Mouse (Mus musculus): ENCODE results near the gene Sct.

The Sct gene

DNA sequence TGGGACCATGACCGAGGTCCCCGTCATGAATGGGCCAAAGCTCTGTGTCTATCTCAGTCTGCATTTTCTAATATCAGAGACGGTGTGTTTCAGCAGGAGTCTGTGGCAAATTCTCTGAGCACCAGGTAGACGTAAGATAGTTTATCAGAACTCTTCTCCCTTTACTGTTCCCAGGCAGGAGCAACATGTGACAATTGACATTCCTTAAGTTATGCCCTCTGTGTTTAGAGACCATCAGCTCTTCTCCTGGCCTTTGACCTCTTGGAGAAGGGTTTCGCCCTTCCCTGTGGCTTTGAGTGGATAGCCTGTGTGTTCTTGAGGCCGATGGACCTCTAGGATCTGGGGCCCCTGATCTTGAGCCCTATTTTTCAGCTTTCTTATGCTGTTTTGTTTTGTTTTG, 49.2 kb downstream of the Sct start:
- no peak for DNase-seq (ENCODE audit: low spot score)
